Mouse (Mus musculus) liver, postnatal 0 days (tissue): ENCODE results near the gene Ccdc6.

Experiments
- CTCF ChIP-seq: sonication (generic); IDR thresholded peaks from 2 replicates; pipeline ENCODE4 v1.5.1; 2016; ENCODE audit warnings: antibody characterized with exemption, low read depth
- EP300 ChIP-seq: IDR thresholded peaks from 2 replicates; pipeline ENCODE4 v1.6.1; 2016; ENCODE audit warnings: antibody characterized with exemption, low read depth, mild to moderate bottlenecking

GRCm38 (mm10) chr10:70150301-70150700 lies 53.4 kb downstream of the Ccdc6 start:
- no peak for TF ChIP-seq CTCF
- TF ChIP-seq EP300, result no peak
